Mouse (Mus musculus): ENCODE measurements at regions not wholly inside any gene's neighbourhood (a gene's known extent, or its start where the extent isn't known, plus 50 kb on each side); places are given as distances from the start of the nearest gene placed in this dataset.
A peak's percentile ranks its signal among the peaks of the same experiment; 100 is the strongest.

DNA sequence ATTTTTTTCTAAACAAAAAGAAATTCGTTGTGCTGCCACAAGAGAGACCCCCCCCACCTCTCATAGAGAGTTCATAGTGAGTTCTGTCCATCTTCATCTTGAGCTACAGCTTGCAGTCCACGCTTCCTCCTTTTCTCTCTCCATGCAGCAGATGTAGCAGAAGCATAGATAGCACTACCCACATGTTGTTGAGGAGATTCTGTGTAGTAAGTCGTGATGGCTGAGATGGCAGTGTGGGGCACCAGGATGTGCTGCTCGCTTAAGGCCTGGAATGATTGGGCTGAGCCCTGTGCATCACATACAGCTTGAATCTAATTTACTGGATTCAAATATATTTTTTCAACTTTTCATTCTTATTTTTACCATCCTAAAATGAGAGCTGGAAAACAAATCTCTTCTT lies 184.4 kb upstream of the Ccn2 start:
- ATAC-seq (replicated peaks; ENCODE audit: insufficient number of reproducible peaks, low FRiP score, low TSS enrichment) = no peak
- H3K9me3 ChIP-seq (replicated peaks; ENCODE audit: control insufficient read depth, low read length) = no peaks in the 10 kb centered on the region
- 76% methylated on average over 4 of the region's 4 CpGs for WGBS (ENCODE audit: insufficient replicate concordance)
- no peak overlapping the region for H3K4me3 ChIP-seq (ENCODE audit: low read depth, low read length)
- H3K27ac ChIP-seq (ENCODE audit: low read depth, low read length) = no peak overlapping the region
- H3K4me2 ChIP-seq = no peak overlapping the region
- no peaks in the 10 kb centered on the region for H3K27me3 ChIP-seq (ENCODE audit: control insufficient read depth, insufficient read depth, low read length)
- H3K4me1 ChIP-seq (ENCODE audit: control insufficient read depth, insufficient read depth, low read length) = no peaks in the 10 kb centered on the region
- no peak overlapping the region for H3K9ac ChIP-seq (ENCODE audit: low read depth, low read length)
- no peaks in the 10 kb centered on the region for H3K36me3 ChIP-seq (ENCODE audit: control insufficient read depth, insufficient read depth, low read length)

- ATAC-seq (replicated peaks; ENCODE audit: insufficient number of reproducible peaks, low FRiP score, low TSS enrichment) = no peak
- 56% methylated on average over 4 of the region's 4 CpGs for WGBS (ENCODE audit: insufficient replicate concordance)
These were observed 172.6 kb upstream of the Ccn2 start for GRCm38 (mm10) chr10:24422498-24423160.

GRCm38 (mm10) chr10:24433737-24434367 lies 161.4 kb upstream of the Ccn2 start:
- Histone ChIP-seq H3K36me3 (ENCODE audit: control insufficient read depth, insufficient read depth, low read length) (no peaks in the 10 kb centered on the region), H3K4me2 (no peak overlapping the region), H3K9me3 (replicated peaks; ENCODE audit: control insufficient read depth, low read length) (no peaks in the 10 kb centered on the region), H3K27me3 (ENCODE audit: control insufficient read depth, insufficient read depth, low read length) (no peaks in the 10 kb centered on the region), H3K27ac (ENCODE audit: low read depth, low read length) (no peak overlapping the region), H3K9ac (ENCODE audit: low read depth, low read length) (no peak overlapping the region), H3K4me3 (ENCODE audit: low read depth, low read length) (no peak overlapping the region), H3K4me1 (ENCODE audit: control insufficient read depth, insufficient read depth, low read length) (no peaks in the 10 kb centered on the region)
- no peak for ATAC-seq (replicated peaks; ENCODE audit: insufficient number of reproducible peaks, low FRiP score, low TSS enrichment)

More at GRCm38 (mm10) chr10:24422498-24423160, 172.6 kb upstream of the Ccn2 start:
- Histone ChIP-seq H3K9ac (ENCODE audit: low read depth, low read length) (no peak overlapping the region), H3K27me3 (ENCODE audit: control insufficient read depth, insufficient read depth, low read length) (no peaks in the 10 kb centered on the region), H3K36me3 (ENCODE audit: control insufficient read depth, insufficient read depth, low read length) (no peaks in the 10 kb centered on the region), H3K27ac (ENCODE audit: low read depth, low read length) (no peak overlapping the region), H3K4me1 (ENCODE audit: control insufficient read depth, insufficient read depth, low read length) (no peaks in the 10 kb centered on the region), H3K4me3 (ENCODE audit: low read depth, low read length) (no peak overlapping the region), H3K4me2 (no peak overlapping the region), H3K9me3 (replicated peaks; ENCODE audit: control insufficient read depth, low read length) (no peaks in the 10 kb centered on the region)

GRCm38 (mm10) chr10:24437177-24437576 lies 158.1 kb upstream of the Ccn2 start:
- H3K4me3 ChIP-seq (ENCODE audit: low read depth, low read length) = no peak overlapping the region
- H3K9me3 ChIP-seq (replicated peaks; ENCODE audit: control insufficient read depth, low read length) = no peaks in the 10 kb centered on the region
- H3K4me1 ChIP-seq (ENCODE audit: control insufficient read depth, insufficient read depth, low read length) = no peaks in the 10 kb centered on the region
- ATAC-seq (replicated peaks; ENCODE audit: insufficient number of reproducible peaks, low FRiP score, low TSS enrichment) = no peak
- no peak overlapping the region for H3K27ac ChIP-seq (ENCODE audit: low read depth, low read length)
- no peaks in the 10 kb centered on the region for H3K27me3 ChIP-seq (ENCODE audit: control insufficient read depth, insufficient read depth, low read length)
- H3K36me3 ChIP-seq (ENCODE audit: control insufficient read depth, insufficient read depth, low read length) = no peaks in the 10 kb centered on the region
- no peak overlapping the region for H3K4me2 ChIP-seq
- 77% methylated on average over 2 of the region's 2 CpGs for WGBS (ENCODE audit: insufficient replicate concordance)
- H3K9ac ChIP-seq (ENCODE audit: low read depth, low read length) = no peak overlapping the region

DNA sequence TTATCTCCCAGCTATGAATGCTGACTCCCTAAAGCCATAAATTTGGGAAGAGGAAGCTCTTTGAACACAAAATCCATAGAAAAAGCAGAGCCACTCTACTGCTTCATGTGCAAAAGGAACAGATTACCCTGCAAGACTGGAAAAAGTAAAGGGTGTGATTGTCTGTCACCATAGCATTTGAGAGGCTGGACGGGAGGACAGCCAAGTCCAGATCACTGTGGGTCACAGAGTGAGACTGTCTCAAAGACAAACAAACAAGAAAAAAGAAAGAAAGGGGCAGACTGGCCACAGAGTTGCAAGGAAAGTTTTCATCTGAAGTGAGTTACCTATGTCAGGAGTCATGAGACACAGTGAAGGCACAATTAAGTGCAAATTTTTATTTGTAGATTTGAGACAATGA lies 150.7 kb upstream of the Ccn2 start:
- H3K4me3 ChIP-seq (ENCODE audit: low read depth, low read length) = no peak overlapping the region
- peaks cover 27% of the 10 kb centered on the region for H3K4me1 ChIP-seq (ENCODE audit: control insufficient read depth, insufficient read depth, low read length)
- H3K27me3 ChIP-seq (ENCODE audit: control insufficient read depth, insufficient read depth, low read length) = no peaks in the 10 kb centered on the region
- no peaks in the 10 kb centered on the region for H3K36me3 ChIP-seq (ENCODE audit: control insufficient read depth, insufficient read depth, low read length)
- H3K9ac ChIP-seq (ENCODE audit: low read depth, low read length) = no peak overlapping the region
- H3K27ac ChIP-seq (ENCODE audit: low read depth, low read length) = peak overlapping the region; percentile 1; the same call in 1 of the 2 replicates
- no peak for ATAC-seq (replicated peaks; ENCODE audit: insufficient number of reproducible peaks, low FRiP score, low TSS enrichment)
- H3K9me3 ChIP-seq (replicated peaks; ENCODE audit: control insufficient read depth, low read length) = no peaks in the 10 kb centered on the region
- 33% methylated on average over 1 of the region's 1 CpGs for WGBS (ENCODE audit: insufficient replicate concordance)
- H3K4me2 ChIP-seq = no peak overlapping the region

DNA sequence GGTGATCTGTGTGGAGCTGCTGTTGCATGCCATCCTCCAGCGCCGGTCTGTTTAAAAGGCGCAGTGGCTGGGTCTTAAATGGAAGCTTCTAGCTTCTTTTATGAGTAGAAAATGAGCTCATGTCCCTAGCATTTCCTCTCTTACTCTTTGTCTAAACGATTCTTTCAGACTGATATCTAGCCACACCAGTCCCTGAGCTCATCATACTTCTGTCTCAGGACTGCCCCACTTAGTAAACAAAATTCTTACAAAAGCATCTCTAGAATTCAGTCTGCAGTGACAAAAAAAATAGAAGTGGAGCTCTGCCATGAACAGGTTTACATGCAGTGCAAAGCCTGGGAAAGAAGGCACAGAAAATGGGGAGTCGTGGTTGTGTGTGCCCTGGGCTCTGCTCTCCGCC lies 150.2 kb upstream of the Ccn2 start:
- no peaks in the 10 kb centered on the region for H3K27me3 ChIP-seq (ENCODE audit: control insufficient read depth, insufficient read depth, low read length)
- H3K4me1 ChIP-seq (ENCODE audit: control insufficient read depth, insufficient read depth, low read length) = peaks cover 27% of the 10 kb centered on the region
- no peak overlapping the region for H3K4me2 ChIP-seq
- H3K27ac ChIP-seq (ENCODE audit: low read depth, low read length) = peak overlapping the region; percentile 1
- H3K4me3 ChIP-seq (ENCODE audit: low read depth, low read length) = no peak overlapping the region
- no peaks in the 10 kb centered on the region for H3K36me3 ChIP-seq (ENCODE audit: control insufficient read depth, insufficient read depth, low read length)
- no peak overlapping the region for H3K9ac ChIP-seq (ENCODE audit: low read depth, low read length)
- H3K9me3 ChIP-seq (replicated peaks; ENCODE audit: control insufficient read depth, low read length) = no peaks in the 10 kb centered on the region
- 61% methylated on average over 6 of the region's 6 CpGs for WGBS (ENCODE audit: insufficient replicate concordance)
- no peak for ATAC-seq (replicated peaks; ENCODE audit: insufficient number of reproducible peaks, low FRiP score, low TSS enrichment)

GRCm38 (mm10) chr10:24446168-24446567 lies 149.1 kb upstream of the Ccn2 start:
- no peaks in the 10 kb centered on the region for H3K36me3 ChIP-seq (ENCODE audit: control insufficient read depth, insufficient read depth, low read length)
- H3K9me3 ChIP-seq (replicated peaks; ENCODE audit: control insufficient read depth, low read length) = no peaks in the 10 kb centered on the region
- no peak overlapping the region for H3K9ac ChIP-seq (ENCODE audit: low read depth, low read length)
- H3K4me3 ChIP-seq (ENCODE audit: low read depth, low read length) = no peak overlapping the region
- no peak for ATAC-seq (replicated peaks; ENCODE audit: insufficient number of reproducible peaks, low FRiP score, low TSS enrichment)
- no peaks in the 10 kb centered on the region for H3K27me3 ChIP-seq (ENCODE audit: control insufficient read depth, insufficient read depth, low read length)
- WGBS (ENCODE audit: insufficient replicate concordance) = 16% methylated on average over 8 of the region's 8 CpGs
- no peak overlapping the region for H3K4me2 ChIP-seq
- H3K27ac ChIP-seq (ENCODE audit: low read depth, low read length) = 0 out of 2 replicates have a peak overlapping the region, but pooled peaks have one; percentile 29
- peaks cover 27% of the 10 kb centered on the region for H3K4me1 ChIP-seq (ENCODE audit: control insufficient read depth, insufficient read depth, low read length)

DNA sequence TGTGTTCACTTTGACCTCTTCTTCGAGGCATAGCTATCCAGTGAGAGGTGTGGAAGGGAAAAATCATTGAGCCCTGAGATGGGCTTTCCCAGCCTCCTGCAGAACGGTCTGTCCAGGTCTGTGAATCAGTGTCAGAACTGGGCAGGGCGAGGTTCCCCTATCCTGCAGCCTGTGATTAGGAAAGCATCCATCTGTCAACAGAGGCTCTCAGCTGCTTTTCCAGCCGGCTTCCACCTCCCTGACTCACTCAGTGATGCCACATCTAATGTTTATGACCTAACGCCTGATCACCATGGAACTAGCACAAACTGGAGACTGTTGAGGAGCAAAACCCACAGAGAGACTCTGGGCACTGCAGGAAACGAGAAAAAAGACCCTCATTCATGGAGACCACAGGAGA lies 148.1 kb upstream of the Ccn2 start:
- no peak for ATAC-seq (replicated peaks; ENCODE audit: insufficient number of reproducible peaks, low FRiP score, low TSS enrichment)
- H3K36me3 ChIP-seq (ENCODE audit: control insufficient read depth, insufficient read depth, low read length) = no peaks in the 10 kb centered on the region
- peaks cover 27% of the 10 kb centered on the region for H3K4me1 ChIP-seq (ENCODE audit: control insufficient read depth, insufficient read depth, low read length)
- no peak overlapping the region for H3K4me3 ChIP-seq (ENCODE audit: low read depth, low read length)
- no peak overlapping the region for H3K9ac ChIP-seq (ENCODE audit: low read depth, low read length)
- H3K9me3 ChIP-seq (replicated peaks; ENCODE audit: control insufficient read depth, low read length) = no peaks in the 10 kb centered on the region
- 22% methylated on average over 6 of the region's 6 CpGs for WGBS (ENCODE audit: insufficient replicate concordance)
- no peak overlapping the region for H3K4me2 ChIP-seq
- H3K27ac ChIP-seq (ENCODE audit: low read depth, low read length) = peak overlapping the region; percentile 7; the same call in 1 of the 2 replicates
- no peaks in the 10 kb centered on the region for H3K27me3 ChIP-seq (ENCODE audit: control insufficient read depth, insufficient read depth, low read length)

- H3K4me2 ChIP-seq = no peak overlapping the region
- H3K9me3 ChIP-seq (replicated peaks; ENCODE audit: control insufficient read depth, low read length) = no peaks in the 10 kb centered on the region
- H3K36me3 ChIP-seq (ENCODE audit: control insufficient read depth, insufficient read depth, low read length) = no peaks in the 10 kb centered on the region
- WGBS (ENCODE audit: insufficient replicate concordance) = 64% methylated on average over 9 of the region's 9 CpGs
- no peak overlapping the region for H3K4me3 ChIP-seq (ENCODE audit: low read depth, low read length)
- no peak for ATAC-seq (replicated peaks; ENCODE audit: insufficient number of reproducible peaks, low FRiP score, low TSS enrichment)
- H3K27me3 ChIP-seq (ENCODE audit: control insufficient read depth, insufficient read depth, low read length) = no peaks in the 10 kb centered on the region
- no peak overlapping the region for H3K9ac ChIP-seq (ENCODE audit: low read depth, low read length)
- no peak overlapping the region for H3K27ac ChIP-seq (ENCODE audit: low read depth, low read length)
- peaks cover 27% of the 10 kb centered on the region for H3K4me1 ChIP-seq (ENCODE audit: control insufficient read depth, insufficient read depth, low read length)
These were observed 147.2 kb upstream of the Ccn2 start for GRCm38 (mm10) chr10:24448001-24448561.

All from heart, embryonic 11.5 days (tissue).